ENCODE assay signal across 11 mouse cellular contexts in genomic region chr5:125125219-125125618, GRCm38 (mm10). TPM values are rescaled to one million over a fixed set of nuclear protein-coding genes. Genes with fewer than 3 reads are reported as not detected.
A peak's percentile ranks its signal among the peaks of the same experiment; 100 is the strongest.
DNase-seq lines count a peak whose midpoint lies in the region; ATAC-seq and TF ChIP-seq lines count a peak whose summit lies in the region.
"Had no signal": no experiment of that assay in that cellular context is flagged by ENCODE, and none has a peak within 500 bp of the region (broad histone marks: within the 10 kb centered on the region; RNA-seq: fewer than 3 reads in every experiment).

No protein-coding gene starts in this region.

- no peak for ATAC-seq in forebrain, embryonic 11.5 days (replicated peaks; ENCODE audit: low FRiP score)
- no peak for ATAC-seq in hindbrain, embryonic 16.5 days

- no peaks in the 10 kb centered on the region for H3K27me3 ChIP-seq in forebrain, embryonic 10.5 days (ENCODE audit: poor library complexity, severe bottlenecking)
- no peaks in the 10 kb centered on the region for H3K27me3 ChIP-seq in forebrain, embryonic 11.5 days (ENCODE audit: control insufficient read depth, insufficient read depth, low read length)
- H3K27me3 ChIP-seq in heart, adult 2 months (ENCODE audit: control insufficient read depth, insufficient read depth, low read length), result no peaks in the 10 kb centered on the region
- H3K27me3 ChIP-seq in hindbrain, embryonic 16.5 days (replicated peaks; ENCODE audit: control insufficient read depth, insufficient read depth, low read length), result no peaks in the 10 kb centered on the region

- no peak overlapping the region for H3K4me3 ChIP-seq in forebrain, embryonic 10.5 days
- no peak overlapping the region for H3K4me3 ChIP-seq in forebrain, embryonic 11.5 days (ENCODE audit: low read depth, low read length)
- no peak overlapping the region for H3K4me3 ChIP-seq in layer of hippocampus, adult 2 months
- H3K4me3 ChIP-seq in heart, adult 2 months, result no peak overlapping the region
- H3K4me3 ChIP-seq in hindbrain, embryonic 16.5 days (ENCODE audit: low read length), result no peak overlapping the region
- H3K4me3 ChIP-seq: erythroblast, embryonic 14.5 days had no signal

- DNase-seq in forebrain, embryonic 10.5 days (ENCODE audit: extremely low spot score, low spot score), result no peak
- DNase-seq in forebrain, embryonic 11.5 days (ENCODE audit: low spot score), result no peak
- no peak for DNase-seq in layer of hippocampus, adult 2 months (ENCODE audit: low spot score in 2 of 2)
- DNase-seq in layer of hippocampus, postnatal 14 days (ENCODE audit: low spot score in 2 of 2), result no peak
- DNase-seq in heart, adult 2 months, result peak in 1 of 2 experiments; percentile 61
- DNase-seq in right cerebral cortex, postnatal 10 days (ENCODE audit: low spot score in 2 of 2), result no peak
- no peak for DNase-seq in gastrocnemius, postnatal 10 days
- DNase-seq: kidney, adult 9 months; lung, postnatal 10 days had no signal

- no peak overlapping the region for H3K4me2 ChIP-seq in forebrain, embryonic 11.5 days (ENCODE audit: low read depth, low read length, severe bottlenecking)
- no peak overlapping the region for H3K4me2 ChIP-seq in hindbrain, embryonic 16.5 days (ENCODE audit: low read length)

- peaks cover 71% of the 10 kb centered on the region for H3K4me1 ChIP-seq in forebrain, embryonic 10.5 days
- H3K4me1 ChIP-seq in forebrain, embryonic 11.5 days (replicated peaks; ENCODE audit: control insufficient read depth, insufficient read depth, low read length), result peaks cover 12% of the 10 kb centered on the region; the same call in 1 of the 2 replicates
- peaks cover 34% of the 10 kb centered on the region for H3K4me1 ChIP-seq in heart, adult 2 months (ENCODE audit: control insufficient read depth, insufficient read depth, low read length)
- peaks cover 52% of the 10 kb centered on the region for H3K4me1 ChIP-seq in hindbrain, embryonic 16.5 days (ENCODE audit: control insufficient read depth, insufficient read depth, low read depth, low read length)

- H3K27ac ChIP-seq in forebrain, embryonic 10.5 days, result peak overlapping the region; percentile 31; the same call in 1 of the 2 replicates
- no peak overlapping the region for H3K27ac ChIP-seq in forebrain, embryonic 11.5 days (ENCODE audit: low read depth, low read length)
- peak overlapping the region; percentile 11; the same call in 1 of the 2 replicates for H3K27ac ChIP-seq in layer of hippocampus, adult 2 months
- H3K27ac ChIP-seq in heart, adult 2 months, result peak overlapping the region; percentile 59
- peak overlapping the region; percentile 21 for H3K27ac ChIP-seq in hindbrain, embryonic 16.5 days (ENCODE audit: low read depth, low read length)

- TF ChIP-seq POLR2A in heart, adult 2 months (IDR thresholded peaks at IDR 0.05; ENCODE audit: insufficient read depth, low read depth, low read length), result no peak

- peak; percentile 67; the same call in 1 of the 2 replicates for TF ChIP-seq EP300 in heart, adult 2 months (IDR thresholded peaks at IDR 0.05; ENCODE audit: insufficient read depth, low read depth, low read length)

- no peaks in the 10 kb centered on the region for H3K9me3 ChIP-seq in forebrain, embryonic 10.5 days
- no peaks in the 10 kb centered on the region for H3K9me3 ChIP-seq in forebrain, embryonic 11.5 days (ENCODE audit: control insufficient read depth, low read length)
- no peaks in the 10 kb centered on the region for H3K9me3 ChIP-seq in hindbrain, embryonic 16.5 days (ENCODE audit: control insufficient read depth, low read length)

- H3K79me2 ChIP-seq in heart, adult 2 months (replicated peaks; ENCODE audit: control insufficient read depth, insufficient read depth, low read length), result peaks cover 9% of the 10 kb centered on the region

- 92% methylated on average over 3 of the region's 3 CpGs for WGBS in forebrain, embryonic 10.5 days
- 88% methylated on average over 3 of the region's 3 CpGs for WGBS in forebrain, embryonic 11.5 days
- WGBS in heart, adult 2 months, result 12% methylated on average over 3 of the region's 3 CpGs
- 63% methylated on average over 3 of the region's 3 CpGs for WGBS in hindbrain, embryonic 16.5 days

- peaks cover 47% of the 10 kb centered on the region for H3K36me3 ChIP-seq in forebrain, embryonic 10.5 days (replicated peaks)
- no peaks in the 10 kb centered on the region for H3K36me3 ChIP-seq in forebrain, embryonic 11.5 days (ENCODE audit: control insufficient read depth, insufficient read depth, low read length)
- H3K36me3 ChIP-seq in heart, adult 2 months (ENCODE audit: control insufficient read depth, insufficient read depth, low read length), result no peaks in the 10 kb centered on the region
- no peaks in the 10 kb centered on the region for H3K36me3 ChIP-seq in hindbrain, embryonic 16.5 days (ENCODE audit: control insufficient read depth, insufficient read depth, low read length)

- intact Hi-C loops in heart, adult 2 months (cut with DNase I), result no loop called here

- TF ChIP-seq CTCF in layer of hippocampus, adult 2 months (conservative IDR thresholded peaks at IDR 0.05), result no peak
- no peak for TF ChIP-seq CTCF in heart, adult 2 months (IDR thresholded peaks at IDR 0.05)

- no peak overlapping the region for H3K9ac ChIP-seq in forebrain, embryonic 11.5 days (ENCODE audit: low read length)
- no peak overlapping the region for H3K9ac ChIP-seq in heart, adult 2 months (ENCODE audit: low read depth, low read length)
- H3K9ac ChIP-seq in hindbrain, embryonic 16.5 days (ENCODE audit: low read depth, low read length), result no peak overlapping the region

RNA-seq across cellular contexts. Expression of gene Ncor2, which starts 53.8 kb away (rescaled TPM):
- 15.7 and 17.8 TPM in 2 replicates for polyA plus RNA-seq in forebrain, embryonic 10.5 days (2016; fragmentation: Nextera tagmentation; extraction: Ambion mirVana)
- 27.3 and 29.5 TPM in 2 replicates for polyA plus RNA-seq in forebrain, embryonic 11.5 days (2014; fragmentation: Nextera tagmentation; extraction: Ambion mirVana)
- 100 to 1,000 TPM; 285 to 307 TPM for total RNA-seq in layer of hippocampus, adult 2 months (2021)
- total RNA-seq in layer of hippocampus, postnatal 14 days (2021), result 100 to 1,000 TPM; 238 to 254 TPM
- total RNA-seq in heart, adult 2 months (2021), result 10 to 100 TPM; 73.5 to 77.5 TPM
- polyA plus RNA-seq in heart, adult 2 months (2012; rRNA removed), result 27.9 and 39.1 TPM in 2 replicates
- polyA plus RNA-seq in hindbrain, embryonic 16.5 days (2015; fragmentation: Nextera tagmentation; extraction: Ambion mirVana), result 23.3 and 26.2 TPM in 2 replicates
- 100 to 1,000 TPM; 116 to 123 TPM for total RNA-seq in gastrocnemius, postnatal 10 days (2021)
